Mouse (Mus musculus): ENCODE results near the gene Acyp1. TPM values are rescaled to one million over a fixed set of nuclear protein-coding genes. Genes with fewer than 3 reads are reported as not detected.
A peak's percentile ranks its signal among the peaks of the same experiment; 100 is the strongest.

Acyp1 gene
- polyA plus RNA-seq, 1 experiment from 2014 or later: 43.2 TPM

GRCm38 (mm10) chr12:85227227-85227626 is 61.0 kb downstream of the Acyp1 start:
- no peak for ATAC-seq (ENCODE audit: insufficient number of reproducible peaks, insufficient read depth, low FRiP score, low TSS enrichment, low read depth)
- Histone ChIP-seq H3K27ac (peak overlapping the region; percentile 60), H3K36me3 (peaks cover 51% of the 10 kb centered on the region), H3K4me3 (no peak overlapping the region), H3K4me2 (no peak overlapping the region), H3K9ac (0 out of 2 replicates have a peak overlapping the region, but pooled peaks have one; percentile 21), H3K27me3 (no peaks in the 10 kb centered on the region), H3K9me3 (no peaks in the 10 kb centered on the region), H3K4me1 (peaks cover 23% of the 10 kb centered on the region)
- 17% methylated on average over 7 of the region's 7 CpGs for WGBS

Small RNAs within 50 kb of the gene (microRNA-seq; reads per million reads assigned to microRNA genes)
- 0.74 reads per million for gene Mir6938

Other genes with a start within 250 kb of the Acyp1 start
- gene Prox2, start 177.7 kb downstream of the Acyp1 start, polyA plus RNA-seq (2015; fragmentation: Nextera tagmentation; extraction: Ambion mirVana): 2.9 and 3.7 TPM in 2 replicates
- 108 and 109 TPM in 2 replicates for gene Dlst, start 177.6 kb downstream of the Acyp1 start, polyA plus RNA-seq (2015; fragmentation: Nextera tagmentation; extraction: Ambion mirVana)
- 0.78 and 1.1 TPM in 2 replicates for gene Rps6kl1, start 137.2 kb downstream of the Acyp1 start, polyA plus RNA-seq (2015; fragmentation: Nextera tagmentation; extraction: Ambion mirVana)
- 8.7 and 10.3 TPM in 2 replicates for gene Pgf, start 110.6 kb downstream of the Acyp1 start, polyA plus RNA-seq (2015; fragmentation: Nextera tagmentation; extraction: Ambion mirVana)
- 73.2 and 81.1 TPM in 2 replicates for gene Eif2b2, start 69.0 kb downstream of the Acyp1 start, polyA plus RNA-seq (2015; fragmentation: Nextera tagmentation; extraction: Ambion mirVana)
- 9.2 and 9.8 TPM in 2 replicates for gene Mlh3, start 17.8 kb downstream of the Acyp1 start, polyA plus RNA-seq (2015; fragmentation: Nextera tagmentation; extraction: Ambion mirVana)
- 0.70 and 0.87 TPM in 2 replicates for gene Zc2hc1c, start 153 bp upstream of the Acyp1 start, polyA plus RNA-seq (2015; fragmentation: Nextera tagmentation; extraction: Ambion mirVana)
- gene Nek9, start 50.9 kb upstream of the Acyp1 start, polyA plus RNA-seq (2015; fragmentation: Nextera tagmentation; extraction: Ambion mirVana): 26.4 and 28.7 TPM in 2 replicates
- 298 and 306 TPM in 2 replicates for gene Tmed10, start 86.4 kb upstream of the Acyp1 start, polyA plus RNA-seq (2015; fragmentation: Nextera tagmentation; extraction: Ambion mirVana)
- 5.2 and 7.3 TPM in 2 replicates for gene Fos, start 185.5 kb upstream of the Acyp1 start, polyA plus RNA-seq (2015; fragmentation: Nextera tagmentation; extraction: Ambion mirVana)

Measured in embryonic facial prominence, embryonic 13.5 days (tissue).